Mouse (Mus musculus) bone marrow, adult 2 months (tissue): ENCODE data around the gene Grk1.

Experiments used
- CTCF ChIP-seq: fragments of 200-500 bp; IDR thresholded peaks from 2 replicates; pipeline ENCODE4 v1.5.1; 2011; ENCODE audit warnings: low read length, control low read depth; ENCODE audit not compliant: control insufficient read depth, insufficient read depth
- POLR2A ChIP-seq: fragments of 200-500 bp; IDR thresholded peaks from 2 replicates; pipeline ENCODE4 v1.6.1; 2011; ENCODE audit warnings: low read depth, mild to moderate bottlenecking, control low read depth, low read length, borderline replicate concordance; ENCODE audit not compliant: control insufficient read depth

GRCm38 (mm10) chr8:13382536-13382935 is 22.3 kb upstream of the Grk1 start:
- TF ChIP-seq POLR2A (no peak), CTCF (no peak)
